Mouse (Mus musculus) urinary bladder, postnatal 10 days (tissue): ENCODE data around the gene Qrsl1.

Experiments
- DNase-seq: peaks from one replicate; pipeline ENCODE4 v3.0.0; 2022; ENCODE audit warnings: low spot score

Qrsl1 gene

GRCm38 (mm10) chr10:43870752-43871151 is 30.8 kb downstream of the Qrsl1 start:
- no peak for DNase-seq

- DNase-seq, result no peak
These were observed 45.2 kb downstream of the Qrsl1 start for GRCm38 (mm10) chr10:43856351-43856750.

GRCm38 (mm10) chr10:43855916-43856315 is 45.6 kb downstream of the Qrsl1 start:
- DNase-seq, result no peak

GRCm38 (mm10) chr10:43851898-43852297 is 49.6 kb downstream of the Qrsl1 start:
- no peak for DNase-seq

GRCm38 (mm10) chr10:43849478-43849877 is 52.1 kb downstream of the Qrsl1 start:
- no peak for DNase-seq

- DNase-seq, result no peak
These were observed 55.4 kb downstream of the Qrsl1 start for GRCm38 (mm10) chr10:43846141-43846622.

GRCm38 (mm10) chr10:43845442-43845841 is 56.1 kb downstream of the Qrsl1 start:
- no peak for DNase-seq

GRCm38 (mm10) chr10:43841441-43841840 is 60.1 kb downstream of the Qrsl1 start:
- no peak for DNase-seq

- DNase-seq, result no peak
These were observed 68.7 kb downstream of the Qrsl1 start for GRCm38 (mm10) chr10:43832868-43833267.

GRCm38 (mm10) chr10:43830251-43831018 is 71.1 kb downstream of the Qrsl1 start:
- DNase-seq, result no peak

GRCm38 (mm10) chr10:43828686-43829015 is 72.9 kb downstream of the Qrsl1 start:
- no peak for DNase-seq

GRCm38 (mm10) chr10:43827958-43828685 is 73.4 kb downstream of the Qrsl1 start:
- no peak for DNase-seq

GRCm38 (mm10) chr10:43826773-43827621 is 74.5 kb downstream of the Qrsl1 start:
- DNase-seq, result no peak

- no peak for DNase-seq
These were observed 75.8 kb downstream of the Qrsl1 start for GRCm38 (mm10) chr10:43825696-43826095.

- no peak for DNase-seq
These were observed 76.8 kb downstream of the Qrsl1 start for GRCm38 (mm10) chr10:43824713-43825112.
